9 mouse cellular contexts compared by ENCODE assay signal in genomic region chr4:74230994-74231393, GRCm38 (mm10). TPM values are rescaled to one million over a fixed set of nuclear protein-coding genes. Genes with fewer than 3 reads are reported as not detected.
DNase-seq lines count a peak whose midpoint lies in the region; ATAC-seq and TF ChIP-seq lines count a peak whose summit lies in the region.
"Had no signal": no experiment of that assay in that cellular context is flagged by ENCODE, and none has a peak within 500 bp of the region (broad histone marks: within the 10 kb centered on the region; RNA-seq: fewer than 3 reads in every experiment).

No protein-coding gene starts in this region.

- TF ChIP-seq CTCF in ES-Bruce4 (IDR thresholded peaks at IDR 0.05; ENCODE audit: low read depth, low read length), result peak; percentile 90
- TF ChIP-seq CTCF in forebrain, postnatal 0 days (IDR thresholded peaks at IDR 0.05; ENCODE audit: low read depth), result peak; percentile 55

- no peaks in the 10 kb centered on the region for H3K9me3 ChIP-seq in heart, embryonic 11.5 days (replicated peaks; ENCODE audit: control insufficient read depth, low read length)
- no peaks in the 10 kb centered on the region for H3K9me3 ChIP-seq in ES-Bruce4 (replicated peaks; ENCODE audit: control insufficient read depth, insufficient read depth, low read length, poor library complexity, severe bottlenecking)
- H3K9me3 ChIP-seq in forebrain, postnatal 0 days (ENCODE audit: low read length), result no peaks in the 10 kb centered on the region
- H3K9me3 ChIP-seq: limb, embryonic 12.5 days had no signal

- peak; percentile 71; the same call in 1 of the 2 replicates for TF ChIP-seq EP300 in ES-Bruce4 (IDR thresholded peaks at IDR 0.05; ENCODE audit: insufficient read depth, low read depth, low read length)

- intact Hi-C loops in heart, postnatal 10 days (cut with DNase I), result no loop called here

- ATAC-seq in heart, embryonic 11.5 days (replicated peaks; ENCODE audit: insufficient number of reproducible peaks, low FRiP score, low TSS enrichment), result 0 out of 2 replicates have a peak, but pooled peaks have one; percentile 3
- ATAC-seq in forebrain, postnatal 0 days, result peak; percentile 64

- no peak for TF ChIP-seq POLR2A in ES-Bruce4 (IDR thresholded peaks at IDR 0.05; ENCODE audit: insufficient read depth, low read length)

- H3K4me3 ChIP-seq in heart, embryonic 11.5 days (ENCODE audit: low read depth, low read length), result no peak overlapping the region
- H3K4me3 ChIP-seq in ES-Bruce4 (ENCODE audit: low read depth, low read length), result no peak overlapping the region
- no peak overlapping the region for H3K4me3 ChIP-seq in forebrain, postnatal 0 days (ENCODE audit: low read depth, low read length)
- H3K4me3 ChIP-seq: limb, embryonic 12.5 days had no signal

- H3K9ac ChIP-seq in heart, embryonic 11.5 days (ENCODE audit: low read depth, low read length), result no peak overlapping the region
- no peak overlapping the region for H3K9ac ChIP-seq in ES-Bruce4 (ENCODE audit: low read depth, poor library complexity, severe bottlenecking)
- H3K9ac ChIP-seq in forebrain, postnatal 0 days, result no peak overlapping the region
- H3K9ac ChIP-seq: limb, embryonic 12.5 days had no signal

- H3K36me3 ChIP-seq in heart, embryonic 11.5 days (ENCODE audit: control insufficient read depth, insufficient read depth, low read length), result no peaks in the 10 kb centered on the region
- H3K36me3 ChIP-seq in ES-Bruce4 (ENCODE audit: control insufficient read depth, insufficient read depth, low read length, poor library complexity, severe bottlenecking), result no peaks in the 10 kb centered on the region
- H3K36me3 ChIP-seq in forebrain, postnatal 0 days (ENCODE audit: insufficient read depth), result no peaks in the 10 kb centered on the region
- H3K36me3 ChIP-seq: limb, embryonic 12.5 days had no signal

- DNase-seq in heart, adult 8-10 months (ENCODE audit: low spot score), result no peak
- DNase-seq in forebrain, postnatal 0 days, result no peak
- DNase-seq in lung, postnatal 10 days, result peak; percentile 3
- DNase-seq in thymus, postnatal 4 days, result peak; percentile 63
- DNase-seq in heart, postnatal 10 days, result no peak
- DNase-seq in cerebellum, adult 11 months, result no peak

- 72% methylated on average over 4 of the region's 4 CpGs for WGBS in heart, embryonic 11.5 days (ENCODE audit: insufficient replicate concordance)
- 77% methylated on average over 4 of the region's 4 CpGs for WGBS in forebrain, postnatal 0 days

- H3K4me1 ChIP-seq in heart, embryonic 11.5 days (ENCODE audit: control insufficient read depth, insufficient read depth, low read length), result no peaks in the 10 kb centered on the region
- no peaks in the 10 kb centered on the region for H3K4me1 ChIP-seq in ES-Bruce4 (ENCODE audit: control insufficient read depth, insufficient read depth, low read length)
- no peaks in the 10 kb centered on the region for H3K4me1 ChIP-seq in forebrain, postnatal 0 days (ENCODE audit: insufficient read depth)
- H3K4me1 ChIP-seq: limb, embryonic 12.5 days had no signal

- H3K27ac ChIP-seq in heart, embryonic 11.5 days (ENCODE audit: low read depth, low read length), result no peak overlapping the region
- no peak overlapping the region for H3K27ac ChIP-seq in ES-Bruce4 (ENCODE audit: insufficient read depth, low read length)
- H3K27ac ChIP-seq in forebrain, postnatal 0 days (ENCODE audit: low read depth, low read length), result no peak overlapping the region
- H3K27ac ChIP-seq: limb, embryonic 12.5 days had no signal

- no peaks in the 10 kb centered on the region for H3K27me3 ChIP-seq in heart, embryonic 11.5 days (ENCODE audit: control insufficient read depth, insufficient read depth, low read length)
- H3K27me3 ChIP-seq in ES-Bruce4 (ENCODE audit: control insufficient read depth, insufficient read depth, low read length, poor library complexity, severe bottlenecking), result no peaks in the 10 kb centered on the region
- H3K27me3 ChIP-seq in forebrain, postnatal 0 days (ENCODE audit: insufficient read depth, low read length), result no peaks in the 10 kb centered on the region
- H3K27me3 ChIP-seq: limb, embryonic 12.5 days had no signal

- H3K4me2 ChIP-seq in heart, embryonic 11.5 days, result no peak overlapping the region
- no peak overlapping the region for H3K4me2 ChIP-seq in forebrain, postnatal 0 days (ENCODE audit: low read depth)
- H3K4me2 ChIP-seq: limb, embryonic 12.5 days had no signal

RNA-seq across cellular contexts. Expression of gene Kdm4c, which starts 11.3 kb away (rescaled TPM):
- 11.9 and 13.8 TPM in 2 replicates for polyA plus RNA-seq in heart, embryonic 11.5 days (2014; fragmentation: Nextera tagmentation; extraction: Ambion mirVana)
- 10 to 100 TPM in 3 of 4 experiments, 1 to 10 TPM in 1; 9.1 to 12.6 (median 11.8) TPM for total RNA-seq in heart, adult 8-10 months (2022)
- 67.5 and 86.3 TPM in 2 replicates for polyA plus RNA-seq in ES-Bruce4 (2011; ENCODE audit: insufficient read depth, insufficient read length, low read depth, missing spikeins)
- 22.2 and 25.9 TPM in 2 replicates for total RNA-seq in forebrain, postnatal 0 days (2014; rRNA removed)
- polyA plus RNA-seq in forebrain, postnatal 0 days (2015; fragmentation: Nextera tagmentation; extraction: Ambion mirVana), result 5.5 and 8.2 TPM in 2 replicates
- 10 to 100 TPM; 14.3 to 16.9 TPM for total RNA-seq in heart, postnatal 10 days (2021)

Comparison
In these comparisons a context has a peak if more than half of its experiments do, and no peak if none do; other contexts are left out.
1. DNase-seq: peak in lung, postnatal 10 days (single experiment) and thymus, postnatal 4 days (single experiment); none in heart, adult 8-10 months (single experiment), forebrain, postnatal 0 days (single experiment), heart, postnatal 10 days (0 of 2) and cerebellum, adult 11 months (single experiment).